Mouse (Mus musculus) liver, adult 2 months (tissue): ENCODE results near the gene Coq8a. TPM values are rescaled to one million over a fixed set of nuclear protein-coding genes. Genes with fewer than 3 reads are reported as not detected.
A peak's percentile ranks its signal among the peaks of the same experiment; 100 is the strongest.

Experiments used
- DNase-seq: peaks from one replicate; pipeline ENCODE4 v3.0.0-alpha.2; 2011; ENCODE audit warnings: low read depth, low spot score; ENCODE audit errors: extremely low read depth
- H3K27ac ChIP-seq: fragments of 200-500 bp; replicated peaks from 2 replicates; pipeline ENCODE4 v1.5.1; 2012; ENCODE audit warnings: low read depth, mild to moderate bottlenecking, control low read depth, inconsistent platforms, low read length; ENCODE audit not compliant: insufficient read depth
- H3K27me3 ChIP-seq: fragments of 200-500 bp; 2 replicates; pipeline ENCODE4 v1.6.1; 2012; ENCODE audit warnings: mild to moderate bottlenecking, moderate library complexity, low read length, inconsistent platforms; ENCODE audit not compliant: control insufficient read depth, insufficient read depth
- H3K36me3 ChIP-seq: fragments of 200-500 bp; 2 replicates; pipeline ENCODE4 v1.6.1; 2012; ENCODE audit warnings: low read length, inconsistent platforms; ENCODE audit not compliant: control insufficient read depth, insufficient read depth
- H3K4me1 ChIP-seq: fragments of 200-500 bp; 2 replicates; pipeline ENCODE4 v1.6.1; 2011; ENCODE audit warnings: low read length; ENCODE audit not compliant: control insufficient read depth, insufficient read depth
- H3K4me3 ChIP-seq: fragments of 200-500 bp; 2 replicates; pipeline ENCODE4 v1.5.1; 2011; ENCODE audit warnings: low read depth, mild to moderate bottlenecking, control low read depth, low read length, moderate library complexity; ENCODE audit not compliant: insufficient read depth
- H3K79me2 ChIP-seq: fragments of 200-500 bp; 2 replicates; pipeline ENCODE4 v1.6.1; 2012; ENCODE audit warnings: inconsistent platforms, mild to moderate bottlenecking, low read length, moderate library complexity; ENCODE audit not compliant: control insufficient read depth, insufficient read depth
- H3K9ac ChIP-seq: fragments of 200-500 bp; 2 replicates; pipeline ENCODE4 v1.6.1; 2012; ENCODE audit warnings: low read depth, mild to moderate bottlenecking, control low read depth, inconsistent platforms, low read length
- CTCF ChIP-seq: fragments of 200-500 bp; IDR thresholded peaks from 2 replicates; pipeline ENCODE4 v1.5.1; 2011; ENCODE audit warnings: low read depth, low read length, control low read depth
- POLR2A ChIP-seq: fragments of 200-500 bp; IDR thresholded peaks from 2 replicates; pipeline ENCODE4 v1.6.1; 2011; ENCODE audit warnings: low read length, control low read depth; ENCODE audit not compliant: insufficient read depth; ENCODE audit errors: extremely low read depth
- WGBS: fragments of 180-500 bp; shearing (Covaris S2); methylation state at CpG from one replicate; pipeline ENCODE4 v1.1.7; 2018; 5-methylcytosine and 5-hydroxymethylcytosine counted together
- polyA plus RNA-seq: library from polyadenylated mRNA; depleted of rRNA; stranded (reverse); fragments of >200 nt; gene quantifications from 2 replicates; pipeline ENCODE4 v1.2.3, GENCODE M21; 2012
- total RNA-seq: library from RNA; depleted of rRNA; stranded (reverse); fragments of >200 nt; gene quantifications from 2 replicates; pipeline ENCODE4 v1.2.3, GENCODE M21; 2014

Gene Coq8a
- total and polyA plus RNA-seq, 2 experiments, result 137 to 444 TPM

GRCm38 (mm10) chr1:180174718-180175117 is 24.7 kb downstream of the Coq8a start:
- 39% methylated on average over 6 of the region's 6 CpGs for WGBS
- TF ChIP-seq POLR2A, result no peak
- no peak for TF ChIP-seq CTCF
- Histone ChIP-seq H3K27me3 (no peaks in the 10 kb centered on the region), H3K4me3 (no peak overlapping the region), H3K4me1 (peaks cover 42% of the 10 kb centered on the region), H3K9ac (no peak overlapping the region), H3K36me3 (peaks cover 21% of the 10 kb centered on the region; the same call in 1 of the 2 replicates), H3K27ac (no peak overlapping the region), H3K79me2 (peaks cover 10% of the 10 kb centered on the region)
- no peak for DNase-seq

GRCm38 (mm10) chr1:180173017-180173416 is 26.4 kb downstream of the Coq8a start:
- no peak for TF ChIP-seq POLR2A
- no peak for TF ChIP-seq CTCF
- Histone ChIP-seq H3K27me3 (no peaks in the 10 kb centered on the region), H3K4me3 (no peak overlapping the region), H3K4me1 (peaks cover 26% of the 10 kb centered on the region), H3K36me3 (peaks cover 26% of the 10 kb centered on the region; the same call in 1 of the 2 replicates), H3K9ac (no peak overlapping the region), H3K79me2 (peaks cover 4% of the 10 kb centered on the region; the same call in 1 of the 2 replicates), H3K27ac (no peak overlapping the region)
- no peak for DNase-seq
- 78% methylated on average over 5 of the region's 5 CpGs for WGBS

- Histone ChIP-seq H3K9ac (no peak overlapping the region), H3K4me3 (no peak overlapping the region), H3K79me2 (peaks cover 4% of the 10 kb centered on the region; the same call in 1 of the 2 replicates), H3K4me1 (peaks cover 22% of the 10 kb centered on the region), H3K27ac (no peak overlapping the region), H3K36me3 (peaks cover 30% of the 10 kb centered on the region), H3K27me3 (no peaks in the 10 kb centered on the region)
- TF ChIP-seq CTCF (no peak), POLR2A (no peak)
- 89% methylated on average over 4 of the region's 4 CpGs for WGBS
- DNase-seq, result no peak
These were observed 26.8 kb downstream of the Coq8a start for GRCm38 (mm10) chr1:180172600-180172999.

- 11% methylated on average over 2 of the region's 2 CpGs for WGBS
- H3K36me3 ChIP-seq, result peaks cover 29% of the 10 kb centered on the region
- DNase-seq, result peak; percentile 75
These were observed 27.5 kb downstream of the Coq8a start for GRCm38 (mm10) chr1:180171883-180172282.

GRCm38 (mm10) chr1:180170071-180170470 is 29.3 kb downstream of the Coq8a start:
- H3K36me3 ChIP-seq, result peaks cover 33% of the 10 kb centered on the region
- H3K27ac ChIP-seq, result no peak overlapping the region
- WGBS, result 88% methylated on average over 8 of the region's 8 CpGs
- peaks cover 4% of the 10 kb centered on the region; the same call in 1 of the 2 replicates for H3K79me2 ChIP-seq
- H3K27me3 ChIP-seq, result no peaks in the 10 kb centered on the region
- H3K4me3 ChIP-seq, result no peak overlapping the region
- no peak for TF ChIP-seq POLR2A
- no peak for TF ChIP-seq CTCF
- H3K4me1 ChIP-seq, result no peaks in the 10 kb centered on the region
- no peak for DNase-seq
- H3K9ac ChIP-seq, result no peak overlapping the region

More at GRCm38 (mm10) chr1:180171883-180172282, 27.5 kb downstream of the Coq8a start:
- H3K27me3 ChIP-seq, result no peaks in the 10 kb centered on the region
- no peak overlapping the region for H3K27ac ChIP-seq
- H3K79me2 ChIP-seq, result peaks cover 4% of the 10 kb centered on the region; the same call in 1 of the 2 replicates
- H3K4me3 ChIP-seq, result no peak overlapping the region
- no peak for TF ChIP-seq POLR2A
- TF ChIP-seq CTCF, result no peak
- H3K9ac ChIP-seq, result no peak overlapping the region
- H3K4me1 ChIP-seq, result peaks cover 15% of the 10 kb centered on the region

- no peak overlapping the region for H3K4me3 ChIP-seq
- H3K9ac ChIP-seq, result no peak overlapping the region
- DNase-seq, result no peak
- no peak for TF ChIP-seq POLR2A
- no peak for TF ChIP-seq CTCF
- H3K4me1 ChIP-seq, result no peaks in the 10 kb centered on the region
- no peak overlapping the region for H3K27ac ChIP-seq
- no peaks in the 10 kb centered on the region for H3K27me3 ChIP-seq
- 92% methylated on average over 7 of the region's 7 CpGs for WGBS
- H3K36me3 ChIP-seq, result peaks cover 32% of the 10 kb centered on the region
- H3K79me2 ChIP-seq, result peaks cover 2% of the 10 kb centered on the region; the same call in 1 of the 2 replicates
These were observed 30.2 kb downstream of the Coq8a start for GRCm38 (mm10) chr1:180169161-180169560.
